Mouse (Mus musculus) MEL (cell line): ENCODE measurements at regions not wholly inside any gene's neighbourhood (a gene's known extent, or its start where the extent isn't known, plus 50 kb on each side); places are given as distances from the start of the nearest gene placed in this dataset.

Experiments used
- BHLHE40 ChIP-seq: IDR thresholded peaks from 2 replicates; pipeline ENCODE4 v1.6.1; 2012; ENCODE audit warnings: low read depth, mild to moderate bottlenecking, inconsistent platforms, low read length, improper control_type of control experiment, borderline replicate concordance
- ELF1 ChIP-seq: IDR thresholded peaks from 2 replicates; pipeline ENCODE4 v1.6.1; 2014; ENCODE audit warnings: low read depth, mild to moderate bottlenecking, inconsistent platforms, low read length, improper control_type of control experiment, moderate library complexity
- HCFC1 ChIP-seq: IDR thresholded peaks from 2 replicates; pipeline ENCODE4 v1.6.1; 2012; ENCODE audit warnings: low read depth, mild to moderate bottlenecking, inconsistent platforms, low read length, improper control_type of control experiment, moderate library complexity
- JUND ChIP-seq: IDR thresholded peaks from 2 replicates; pipeline ENCODE4 v1.6.1; 2011; ENCODE audit warnings: low read depth, mild to moderate bottlenecking, improper control_type of control experiment, low read length
- KAT2A ChIP-seq: conservative IDR thresholded peaks from 2 replicates; pipeline ENCODE4 v1.6.1; 2012; ENCODE audit warnings: low read depth, low read length, improper control_type of control experiment, inconsistent platforms
- MAFK ChIP-seq: IDR thresholded peaks from 2 replicates; pipeline ENCODE4 v1.6.1; 2011; ENCODE audit warnings: low read depth, mild to moderate bottlenecking, low read length, improper control_type of control experiment, borderline replicate concordance
- MAX ChIP-seq: IDR thresholded peaks from 2 replicates; pipeline ENCODE4 v1.6.1; 2011; ENCODE audit warnings: low read length, improper control_type of control experiment
- MAZ ChIP-seq: IDR thresholded peaks from 2 replicates; pipeline ENCODE4 v1.6.1; 2012; ENCODE audit warnings: low read depth, mild to moderate bottlenecking, inconsistent platforms, low read length, improper control_type of control experiment
- MEF2A ChIP-seq: IDR thresholded peaks from 2 replicates; pipeline ENCODE4 v1.6.1; 2014; ENCODE audit warnings: low read depth, mild to moderate bottlenecking, inconsistent platforms, low read length, improper control_type of control experiment; ENCODE audit not compliant: poor library complexity, insufficient replicate concordance, severe bottlenecking; ENCODE audit errors: extremely low read depth
- NELFE ChIP-seq: IDR thresholded peaks from 2 replicates; pipeline ENCODE4 v1.6.1; 2011; ENCODE audit warnings: low read depth, low read length, improper control_type of control experiment
- POLR2A ChIP-seq, 2 experiments: IDR thresholded peaks; 2 replicates each; pipeline ENCODE4 v1.6.1; 2011 to 2012; ENCODE audit warnings: low read length in 2 of 2, mild to moderate bottlenecking in 2 of 2, control low read depth in 1 of 2, improper control_type of control experiment in 1 of 2, low read depth in 1 of 2, moderate library complexity in 1 of 2; ENCODE audit not compliant: control insufficient read depth in 1 of 2, insufficient read depth in 1 of 2, poor library complexity in 1 of 2
- RAD21 ChIP-seq: IDR thresholded peaks from 2 replicates; pipeline ENCODE4 v1.6.1; 2011; ENCODE audit warnings: mild to moderate bottlenecking, low read depth, low read length, improper control_type of control experiment
- ZKSCAN1 ChIP-seq: IDR thresholded peaks from 2 replicates; pipeline ENCODE4 v1.6.1; 2012; ENCODE audit warnings: low read depth, mild to moderate bottlenecking, inconsistent platforms, low read length, improper control_type of control experiment, moderate library complexity
- ZMIZ1 ChIP-seq: IDR thresholded peaks from 2 replicates; pipeline ENCODE4 v1.6.1; 2012; ENCODE audit warnings: low read depth, mild to moderate bottlenecking, inconsistent platforms, low read length, improper control_type of control experiment, moderate library complexity
- ZNF384 ChIP-seq: IDR thresholded peaks from 2 replicates; pipeline ENCODE4 v1.6.1; 2012; ENCODE audit warnings: low read depth, mild to moderate bottlenecking, inconsistent platforms, low read length, improper control_type of control experiment

- TF ChIP-seq POLR2A (IDR thresholded peaks at IDR 0.05; ENCODE audit: control insufficient read depth in 1 of 2, insufficient read depth in 1 of 2, low read depth in 1 of 2, low read length in 2 of 2, poor library complexity in 1 of 2) (no peak), NELFE (no peak), KAT2A (no peak), HCFC1 (no peak), ZMIZ1 (no peak), ELF1 (no peak), JUND (no peak), MAZ (no peak), BHLHE40 (no peak), MAX (peak; percentile 50; the same call in 1 of the 2 replicates), MAFK (no peak), RAD21 (no peak), ZNF384 (no peak), ZKSCAN1 (no peak), MEF2A (no peak)
Observed at GRCm38 (mm10) chr13:83452987-83453386, 50.8 kb upstream of the Mef2c start (continued).
